Mouse (Mus musculus): ENCODE data around the gene Ptprs.

Gene Ptprs

DNA sequence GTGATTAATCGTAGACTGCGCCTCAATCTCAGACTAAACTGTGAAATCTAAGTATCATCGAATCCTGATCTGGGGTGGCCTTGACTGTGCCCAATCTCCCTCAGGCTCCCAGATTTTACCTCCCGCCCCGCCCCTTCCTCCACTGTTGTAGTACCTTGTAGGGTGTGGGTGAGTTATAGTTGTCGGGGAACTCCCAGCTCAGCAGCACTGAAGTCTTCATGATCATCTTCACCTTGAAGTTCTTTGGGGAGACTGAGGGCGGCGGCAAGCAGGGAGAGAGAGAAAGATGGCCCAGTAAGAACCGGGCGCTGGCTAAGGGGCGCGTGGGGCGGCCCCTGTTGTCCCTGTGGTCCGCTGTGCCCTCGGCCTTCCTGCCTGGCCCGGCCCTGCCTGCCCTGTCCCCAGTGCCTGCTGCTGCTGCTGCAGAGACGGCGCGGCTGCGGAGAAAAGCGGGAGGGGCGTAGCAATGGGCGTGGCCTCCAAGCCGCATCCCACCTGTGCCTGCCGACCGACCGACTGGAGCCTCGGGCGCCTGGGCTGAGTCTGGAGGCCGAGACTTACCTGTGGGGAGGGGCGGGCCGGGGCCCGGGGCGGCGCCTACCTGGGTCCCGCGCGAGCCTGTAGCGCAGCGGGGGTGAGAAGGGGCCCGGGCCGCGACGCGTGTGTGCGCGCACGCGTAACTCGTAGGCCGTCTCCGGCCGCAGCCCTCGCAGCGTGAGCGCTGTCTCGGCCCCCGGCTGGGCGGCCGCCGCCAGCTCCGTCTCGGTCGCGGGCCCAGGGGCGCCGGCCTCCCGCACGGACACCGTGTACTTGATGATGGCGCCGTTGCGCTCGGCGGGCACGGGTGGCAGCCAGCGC is 51.3 kb downstream of the Ptprs start:
- DNase-seq (ENCODE audit: low spot score): no peak

DNA sequence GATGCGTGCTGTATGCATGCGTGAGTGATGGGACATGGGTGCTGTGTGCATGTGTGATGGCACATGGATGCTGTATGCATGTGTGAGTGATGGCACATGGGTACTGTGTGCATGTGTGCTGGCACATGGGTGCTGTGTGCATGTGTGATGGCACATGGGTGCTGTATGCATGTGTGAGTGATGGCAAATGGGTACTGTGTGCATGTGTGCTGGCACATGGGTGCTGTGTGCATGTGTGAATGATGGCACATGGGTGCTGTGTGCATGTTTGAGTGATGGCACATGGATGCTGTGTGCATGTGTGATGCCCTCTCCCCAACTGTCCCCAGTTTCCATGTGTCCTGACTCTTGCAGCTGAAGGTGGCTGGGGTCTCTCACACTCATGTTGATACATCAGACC is 56.3 kb downstream of the Ptprs start:
- no peak for DNase-seq (ENCODE audit: low spot score)

DNA sequence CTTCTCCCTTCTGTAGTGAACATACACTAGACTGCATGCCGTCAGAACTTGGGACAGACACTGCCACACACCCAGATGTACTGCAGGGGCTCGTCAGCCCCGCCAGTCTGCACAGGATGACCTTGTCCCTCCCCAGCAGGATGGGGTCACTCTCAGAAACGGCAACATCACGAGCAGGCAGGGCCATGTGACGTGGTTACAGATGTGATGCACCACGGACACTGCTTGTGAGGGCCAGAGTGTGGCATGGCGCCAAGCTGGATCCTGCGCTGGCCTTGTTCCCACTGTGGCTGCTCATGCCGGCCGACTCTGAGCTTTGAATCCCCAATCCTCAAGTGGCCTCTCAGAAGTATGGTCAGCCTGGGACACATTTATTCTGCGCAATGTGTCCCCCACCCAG is 58.0 kb downstream of the Ptprs start:
- DNase-seq (ENCODE audit: low spot score): no peak

DNA sequence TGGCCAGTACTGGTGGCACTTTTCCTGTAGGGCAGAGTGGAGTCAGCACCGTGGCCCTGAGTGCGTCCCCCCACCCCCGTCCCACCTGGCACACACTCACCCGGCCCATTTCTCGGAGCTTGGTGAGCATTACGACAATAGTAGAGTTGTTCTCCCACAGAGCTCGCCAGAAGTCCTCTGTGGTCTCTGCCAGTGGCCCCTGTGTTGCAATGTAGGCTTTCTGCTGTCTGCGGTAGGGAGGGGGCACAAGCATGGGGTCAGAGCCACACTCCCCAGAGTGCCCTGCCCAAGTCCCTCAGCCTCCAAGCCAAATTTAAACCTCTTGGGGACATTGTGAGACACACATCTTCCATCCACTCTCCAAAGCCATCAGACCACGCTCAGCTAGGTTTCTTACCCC is 61.5 kb downstream of the Ptprs start:
- DNase-seq (ENCODE audit: low spot score): peak; percentile 15

DNA sequence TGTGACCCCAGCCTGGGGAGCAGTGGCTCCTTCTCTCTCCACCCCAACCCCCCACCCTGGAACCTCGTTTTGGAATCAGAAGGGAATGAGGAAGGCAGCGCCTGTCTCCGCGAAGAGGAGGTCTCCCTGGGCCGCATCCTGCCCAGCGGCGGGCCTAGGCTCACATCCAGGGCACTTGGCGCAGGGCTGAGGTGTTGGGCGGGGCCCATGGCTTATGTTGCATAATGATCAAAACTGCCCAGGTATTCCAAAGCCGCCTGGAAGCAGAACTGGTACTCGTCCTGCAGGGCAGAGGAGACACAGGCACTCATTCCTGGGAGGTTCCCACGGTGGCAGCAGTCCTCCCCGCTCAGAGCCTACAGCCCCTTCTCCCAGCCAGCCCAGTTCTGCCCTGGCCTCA is 63.2 kb downstream of the Ptprs start:
- DNase-seq (ENCODE audit: low spot score): no peak

DNA sequence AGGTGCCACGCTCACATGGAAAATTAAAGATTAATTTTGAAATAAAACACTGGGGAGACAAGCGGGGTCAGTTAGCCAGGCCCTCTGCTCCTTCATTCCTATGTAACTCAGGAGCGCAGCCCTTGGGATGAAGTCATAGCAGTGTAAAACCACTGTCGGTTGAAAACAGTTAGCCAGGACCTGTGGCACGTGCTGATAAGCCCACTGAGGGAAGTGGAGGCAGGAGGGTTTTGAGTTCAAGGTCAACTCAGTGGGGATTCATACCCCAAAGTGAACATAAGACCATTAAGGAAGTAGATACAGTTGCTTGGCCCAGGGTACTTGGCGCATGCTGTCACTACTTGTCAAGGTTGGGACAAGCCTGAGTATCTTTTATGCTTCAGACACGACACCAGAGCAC is 64.8 kb downstream of the Ptprs start:
- no peak for DNase-seq (ENCODE audit: low spot score)

DNA sequence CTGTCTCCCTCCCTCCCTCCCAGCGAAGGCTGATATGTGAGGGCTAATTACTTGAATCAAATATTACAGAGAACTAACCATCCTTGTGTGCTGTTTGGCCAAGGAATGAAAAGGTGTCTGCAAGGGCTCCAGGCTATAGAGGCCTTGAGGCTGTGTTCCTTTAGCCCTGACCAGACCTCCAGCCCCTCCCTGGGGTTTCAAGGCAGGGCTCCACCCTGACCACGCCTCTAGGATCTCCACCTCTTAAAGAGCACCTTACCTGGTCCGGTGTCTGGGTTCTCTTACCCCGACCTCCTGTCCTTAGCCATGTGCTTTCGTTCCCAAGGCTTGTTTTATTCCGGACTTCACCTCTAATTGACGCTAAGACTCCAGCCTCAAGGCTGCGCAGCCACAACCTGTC is 66.5 kb downstream of the Ptprs start:
- peak; percentile 12 for DNase-seq (ENCODE audit: low spot score)

DNA sequence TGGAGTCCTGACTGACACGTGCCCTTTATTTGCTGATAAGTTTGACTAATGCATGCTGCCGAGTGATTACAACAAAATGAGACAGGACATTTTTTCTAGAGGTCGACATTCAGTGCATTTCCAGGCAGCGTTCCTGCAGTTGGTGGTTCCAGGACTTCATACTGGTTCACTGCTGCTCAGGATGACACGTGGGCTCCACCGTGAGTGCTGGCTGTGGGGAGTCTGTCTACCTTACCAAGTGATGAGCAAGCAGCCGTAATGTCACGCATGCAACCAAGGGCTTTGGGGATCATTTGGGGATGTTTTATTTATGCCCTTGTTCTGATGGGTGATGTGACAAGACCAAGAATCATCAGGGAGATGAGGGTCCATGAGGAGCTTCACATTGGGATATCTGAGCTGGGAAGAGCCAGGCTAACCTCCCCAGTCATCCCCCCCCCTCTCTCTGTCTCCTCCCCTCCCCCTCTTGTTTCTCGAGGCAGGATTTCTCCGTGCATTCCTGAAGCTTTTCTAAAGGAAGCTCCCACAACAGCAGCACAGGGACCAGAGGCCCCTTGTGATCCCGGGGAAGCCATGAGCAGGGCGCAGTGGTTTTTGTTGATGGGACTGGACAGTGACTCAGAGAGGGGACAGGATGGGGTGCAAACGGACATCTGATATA is 67.2 kb downstream of the Ptprs start:
- peak; percentile 10 for DNase-seq (ENCODE audit: low spot score)

DNA sequence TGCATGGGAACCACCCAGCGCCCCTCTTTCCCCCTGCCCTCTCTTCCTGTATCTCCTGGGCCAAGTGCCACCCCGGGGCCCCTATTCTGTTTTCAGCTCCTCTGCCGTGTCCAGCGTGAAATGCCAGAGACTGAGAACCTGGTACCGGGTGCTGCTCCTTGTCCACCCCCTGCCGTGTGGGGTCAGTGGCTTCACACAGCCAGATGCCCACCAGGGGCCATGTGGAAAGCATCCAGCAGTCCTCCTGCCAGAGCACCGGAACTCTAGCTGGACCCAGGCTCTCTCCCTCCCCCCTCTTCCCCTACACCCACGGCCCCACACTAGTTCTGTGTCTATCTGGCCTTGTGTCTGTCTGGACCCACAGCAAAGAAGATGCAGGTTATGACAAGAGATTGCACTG is 68.9 kb downstream of the Ptprs start:
- DNase-seq (ENCODE audit: low spot score): no peak

DNA sequence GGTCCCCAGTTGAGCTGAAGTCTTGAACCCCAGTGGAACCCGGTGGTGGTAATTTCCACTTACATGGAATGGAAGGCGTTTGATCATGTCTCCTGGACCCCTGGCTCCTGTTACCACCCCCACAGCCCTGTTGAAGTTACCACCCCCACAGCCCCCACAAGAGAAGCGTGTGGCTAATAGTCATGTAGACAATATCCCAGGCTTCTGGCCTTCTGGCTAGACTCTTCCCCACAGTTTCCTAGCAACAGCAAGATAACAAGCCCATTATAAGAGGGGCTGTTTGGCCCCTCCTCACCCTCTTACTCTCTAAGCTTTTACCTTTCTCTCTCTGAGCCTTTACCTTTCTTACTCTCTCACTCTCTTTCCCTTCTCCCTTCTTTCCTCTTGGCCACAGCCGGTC is 69.4 kb downstream of the Ptprs start:
- no peak for DNase-seq (ENCODE audit: low spot score)

DNA sequence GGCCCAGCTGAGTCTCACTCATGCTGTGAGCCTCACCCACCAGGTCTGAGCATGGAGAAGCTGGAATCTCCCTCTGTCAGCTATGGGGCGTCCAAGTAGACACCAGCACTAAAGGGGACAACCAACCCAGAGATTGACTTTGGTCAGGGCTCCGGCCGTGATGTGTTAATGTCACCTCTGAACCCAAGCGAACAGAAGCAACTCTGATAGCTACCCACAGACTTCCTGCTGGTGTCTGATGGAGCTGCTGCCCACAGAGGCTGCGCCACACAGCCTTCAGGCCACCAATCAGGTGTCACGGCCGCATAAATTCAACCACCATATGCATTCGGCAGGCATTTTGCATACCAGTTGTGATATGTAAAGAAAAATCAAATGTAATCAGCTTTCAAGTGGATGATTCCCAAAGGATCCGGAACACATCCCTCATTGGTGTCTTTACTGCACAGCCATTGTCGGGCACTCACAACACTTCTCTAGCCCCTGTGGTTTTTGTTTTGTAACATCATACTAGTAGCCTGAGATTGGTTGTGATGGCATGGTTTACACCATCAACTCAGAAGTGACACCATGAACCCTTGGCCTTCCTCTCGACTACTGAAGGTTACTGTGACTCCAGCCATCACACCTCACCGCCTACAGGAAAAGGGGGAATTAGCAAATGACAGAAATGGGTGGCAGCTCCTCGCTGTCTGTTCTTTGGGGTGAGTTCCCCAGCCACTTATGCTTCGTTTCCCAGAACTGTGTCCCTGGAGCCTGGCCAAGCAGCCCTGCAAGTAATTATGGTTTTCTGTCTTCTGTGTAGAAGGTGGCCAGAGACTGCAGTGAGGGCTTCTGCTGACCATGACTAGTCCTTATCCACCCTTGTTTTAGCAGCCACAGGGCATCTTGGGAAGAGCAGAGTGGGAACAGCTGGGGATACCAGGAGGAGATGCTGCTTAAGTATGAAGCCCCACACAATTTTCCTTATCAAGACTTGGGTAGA is 70.1 kb downstream of the Ptprs start:
- peak; percentile 65 for DNase-seq (ENCODE audit: low spot score)

DNA sequence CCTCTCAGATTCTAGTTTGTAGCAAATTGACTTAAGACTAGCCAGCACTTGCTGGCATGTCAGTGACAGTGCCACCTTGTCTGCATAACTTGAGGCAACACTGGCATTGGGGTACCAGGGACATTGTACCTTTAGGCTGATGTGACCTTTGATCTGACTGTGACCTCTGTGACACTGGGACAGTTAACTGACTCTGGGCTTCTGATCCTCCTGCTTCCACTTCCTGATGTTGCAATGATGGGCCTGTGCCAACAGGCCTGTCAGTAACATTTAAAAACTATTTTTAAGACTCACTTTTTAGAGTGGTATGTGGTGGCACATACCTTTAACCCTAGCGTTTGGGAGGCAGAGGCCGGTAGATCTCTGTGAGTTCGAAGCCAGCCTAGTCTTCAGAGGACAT is 70.9 kb downstream of the Ptprs start:
- peak; percentile 83 for DNase-seq (ENCODE audit: low spot score)

DNA sequence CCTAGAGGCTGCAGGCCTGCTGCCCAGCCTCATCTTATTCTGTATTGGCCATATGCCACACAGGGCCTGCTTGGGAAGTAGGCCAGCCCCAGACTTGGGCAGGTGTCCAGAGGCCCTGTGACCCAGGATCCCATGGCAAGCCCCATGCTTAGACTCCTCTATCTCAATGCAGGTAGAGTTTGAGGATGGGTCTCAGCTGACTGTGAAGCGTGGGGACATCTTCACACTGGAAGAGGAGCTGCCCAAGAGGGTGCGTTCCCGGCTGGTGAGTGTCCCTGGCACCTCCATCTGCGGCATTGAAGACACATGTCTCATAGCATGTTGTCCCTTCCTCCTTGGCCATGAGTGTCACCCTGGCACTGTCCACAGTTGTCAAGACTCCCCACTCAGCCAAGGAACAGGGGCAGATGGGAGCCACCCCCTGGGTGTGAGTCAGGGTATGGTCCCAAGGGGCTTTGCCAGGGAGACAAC is 75.2 kb downstream of the Ptprs start:
- peak; percentile 74 for DNase-seq (ENCODE audit: low spot score)

DNA sequence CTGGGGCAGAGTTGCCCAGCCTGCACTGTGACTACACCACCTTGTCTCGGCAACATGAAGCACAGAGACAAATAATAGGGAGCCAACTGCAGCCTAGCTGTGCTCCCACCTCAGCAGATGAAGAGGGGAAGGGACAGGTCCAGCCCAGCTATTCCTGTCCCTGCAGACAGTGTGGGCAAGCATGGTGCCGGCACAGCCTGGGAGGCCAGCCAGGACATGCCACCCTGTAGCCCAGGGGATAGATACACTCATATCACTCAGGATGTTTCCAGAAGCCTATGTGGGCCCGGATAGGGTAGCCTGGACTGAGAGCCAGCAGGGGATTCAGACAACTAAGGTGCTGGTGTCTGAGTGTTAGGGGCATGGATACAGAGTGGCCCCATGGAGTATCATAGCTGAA is 76.1 kb downstream of the Ptprs start:
- DNase-seq (ENCODE audit: low spot score): no peak

DNA sequence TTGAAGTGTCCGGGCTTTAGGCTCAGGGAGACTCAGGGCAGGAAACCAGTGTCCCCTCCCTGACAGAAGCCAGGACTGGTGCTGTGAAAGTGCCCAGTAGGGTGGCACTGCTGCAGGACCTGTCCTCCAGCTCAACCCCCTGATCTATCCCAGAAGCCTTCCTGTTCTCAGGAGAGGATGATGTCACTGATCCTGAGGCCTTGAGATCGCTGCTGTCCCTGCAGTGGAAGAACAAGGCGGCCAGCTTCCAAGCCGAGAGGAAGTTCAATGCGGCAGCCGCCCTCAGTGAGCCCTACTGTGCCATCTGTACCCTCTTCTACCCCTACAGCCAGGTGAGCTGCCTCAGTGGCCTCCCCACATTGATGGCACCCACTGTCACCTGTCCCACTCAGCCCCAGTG is 80.2 kb downstream of the Ptprs start:
- DNase-seq (ENCODE audit: low spot score): no peak

DNA sequence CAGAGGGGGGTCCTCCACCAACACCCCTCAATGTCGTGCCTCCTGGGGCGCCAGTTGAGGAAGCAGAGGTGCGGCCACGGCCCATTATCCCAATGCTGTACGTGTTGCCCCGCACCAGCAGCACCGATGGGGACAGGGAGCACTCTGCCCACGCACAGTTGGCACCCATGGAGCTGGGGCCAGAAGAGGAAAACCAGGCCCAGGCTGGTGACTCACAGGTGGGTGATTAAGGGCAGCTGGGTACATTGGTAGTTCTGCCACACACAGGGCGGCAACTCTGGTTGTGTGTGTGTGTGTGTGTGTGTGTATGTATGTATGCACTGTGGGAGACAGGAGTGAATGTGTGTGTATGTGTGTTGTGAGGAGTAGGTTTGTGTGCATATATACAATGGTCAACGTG is 82.4 kb downstream of the Ptprs start:
- DNase-seq (ENCODE audit: low spot score): no peak

DNA sequence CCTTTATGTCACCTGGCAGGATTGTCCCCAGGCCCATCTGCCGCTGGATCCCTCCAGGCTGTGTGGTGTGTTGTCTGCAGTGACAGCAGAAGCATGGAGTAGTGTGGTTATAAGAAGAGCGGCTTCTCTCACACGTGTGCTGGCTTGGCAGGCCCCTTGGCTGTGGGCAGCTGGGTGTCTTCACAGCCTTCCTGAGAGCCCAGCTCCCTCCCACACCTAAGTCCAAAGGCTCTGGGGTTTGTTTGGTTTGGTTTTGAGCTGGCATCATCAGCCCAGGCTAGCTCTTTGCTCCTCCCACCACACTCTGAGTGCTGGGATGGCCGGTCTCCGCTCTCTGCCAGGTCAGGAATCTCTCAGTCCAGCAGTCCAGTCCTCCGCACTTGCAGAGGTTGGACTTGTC is 83.0 kb downstream of the Ptprs start:
- no peak for DNase-seq (ENCODE audit: low spot score)

DNA sequence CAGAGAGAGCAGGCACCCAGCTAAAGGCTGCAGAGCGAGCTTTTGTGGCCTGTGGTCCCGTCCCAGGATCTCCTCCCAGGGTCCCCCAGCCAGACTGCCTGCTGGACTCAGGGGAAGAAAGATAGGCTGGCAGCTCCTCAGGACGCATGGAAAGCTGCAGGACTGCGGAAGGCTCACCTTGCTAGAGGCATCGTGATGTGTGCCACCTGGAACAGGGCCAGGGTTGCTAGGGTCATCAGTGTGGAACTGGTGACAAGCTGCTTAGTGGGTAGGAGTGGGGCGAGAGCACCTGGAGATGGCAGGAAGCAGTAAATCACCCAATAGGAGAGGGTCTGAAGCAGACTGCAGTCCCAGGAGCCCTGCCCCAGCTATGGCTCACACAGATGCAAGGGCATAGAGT is 88.7 kb downstream of the Ptprs start:
- no peak for DNase-seq (ENCODE audit: low spot score)

DNA sequence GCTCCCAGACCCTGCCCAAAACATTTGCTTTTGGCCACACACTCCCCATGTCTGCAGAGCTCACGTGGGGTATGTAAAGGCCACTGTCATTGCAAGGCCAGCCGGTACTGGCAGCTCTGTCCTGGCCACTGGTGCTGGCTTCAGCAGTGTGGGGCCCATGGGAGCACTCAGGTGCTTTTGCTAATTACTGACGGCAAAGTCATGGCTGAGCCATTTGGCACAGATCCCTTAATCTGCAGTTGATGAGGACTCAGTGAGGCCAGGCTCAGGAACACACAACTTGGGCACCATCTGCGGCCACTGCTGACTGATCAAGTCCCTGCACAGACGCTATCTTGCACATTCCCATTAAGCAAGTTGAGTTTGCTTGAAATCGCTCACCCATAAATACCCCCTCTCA is 91.4 kb downstream of the Ptprs start:
- no peak for DNase-seq (ENCODE audit: low spot score)

DNA sequence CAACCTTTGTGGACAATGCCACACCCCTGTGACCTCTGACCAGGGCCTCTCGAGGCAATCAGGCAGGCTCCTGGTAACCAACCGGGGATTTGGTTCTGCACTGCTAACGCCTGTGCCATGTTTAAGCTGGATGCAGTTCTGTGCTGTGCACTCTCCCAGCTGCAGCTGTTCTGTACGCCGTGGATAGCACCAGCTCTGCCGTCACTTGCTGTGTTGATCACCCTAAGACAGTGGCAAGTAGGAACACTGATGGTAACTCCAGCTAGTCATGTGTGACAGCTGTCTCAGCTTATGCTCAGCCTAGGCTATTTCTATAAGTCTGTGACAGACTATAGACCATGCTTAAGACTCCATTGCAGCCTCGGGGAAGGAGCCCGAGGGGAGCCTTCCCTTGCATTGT is 93.3 kb downstream of the Ptprs start:
- DNase-seq (ENCODE audit: low spot score): no peak

DNA sequence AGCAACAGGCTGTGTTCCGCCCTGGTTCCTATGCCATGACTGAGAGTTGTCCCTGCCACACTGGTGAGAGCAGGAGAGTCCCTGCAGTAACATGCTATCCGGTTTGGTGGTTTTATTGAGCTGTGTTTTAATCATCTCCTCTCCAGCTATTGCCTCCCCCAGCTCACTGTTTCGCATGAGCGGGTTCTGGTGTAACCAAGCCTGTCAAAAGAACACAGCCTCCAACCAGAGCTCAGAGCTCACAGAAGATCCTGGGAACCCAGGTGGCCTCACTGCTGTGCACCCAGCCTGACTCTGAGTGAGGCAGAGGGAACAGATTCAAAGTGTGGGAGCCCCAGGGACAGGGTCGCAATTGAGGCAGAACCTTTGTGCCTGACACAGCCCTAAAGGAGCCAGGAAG is 95.1 kb downstream of the Ptprs start:
- no peak for DNase-seq (ENCODE audit: low spot score)

DNA sequence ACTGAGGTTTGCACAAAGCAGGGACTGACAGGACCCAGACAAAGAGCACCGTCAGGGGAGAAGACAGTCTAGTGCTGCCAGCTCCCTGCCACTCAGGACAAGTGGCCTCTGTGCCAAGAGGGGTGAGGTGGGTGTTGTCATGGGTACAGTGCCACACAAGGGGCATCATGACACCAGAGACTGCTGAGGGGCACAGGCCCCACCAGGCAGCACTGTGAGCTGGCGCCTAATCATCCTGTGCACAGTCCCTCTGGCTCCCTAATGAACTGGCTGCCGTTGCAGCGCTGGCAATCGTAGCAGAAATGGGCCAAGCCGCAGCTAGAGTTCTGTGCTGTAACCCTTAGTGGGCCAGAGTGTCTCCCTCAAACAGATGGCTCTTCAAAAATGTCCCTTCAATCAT is 96.0 kb downstream of the Ptprs start:
- peak; percentile 40 for DNase-seq (ENCODE audit: low spot score)

Measured in adipocyte (in vitro differentiated cells).